Mouse (Mus musculus) common myeloid progenitor, adult 5-6 weeks (primary cell): ENCODE results near the gene Gm33543. TPM values are rescaled to one million over a fixed set of nuclear protein-coding genes. Genes with fewer than 3 reads are reported as not detected.
A peak's percentile ranks its signal among the peaks of the same experiment; 100 is the strongest.

Experiments
- ATAC-seq: replicated peaks from 2 replicates; pipeline ENCODE4 v1.8.0; 2016; ENCODE audit warnings: low read depth, mild to moderate bottlenecking, moderate TSS enrichment, inconsistent platforms; ENCODE audit not compliant: poor library complexity, severe bottlenecking
- total RNA-seq: library from RNA; stranded (forward); fragments of 200-1000, 187-1606 nt; gene quantifications from 2 replicates; pipeline ENCODE4 v1.2.3, GENCODE M21; 2017

Gm33543 gene
- total RNA-seq, 1 experiment from 2014 or later = not detected

- ATAC-seq = peak; percentile 79
Measured at GRCm38 (mm10) chr10:95780881-95781600, 61.7 kb downstream of the Gm33543 start.

GRCm38 (mm10) chr10:95779801-95780385 lies 62.8 kb downstream of the Gm33543 start:
- ATAC-seq = no peak

- ATAC-seq = no peak
Measured at GRCm38 (mm10) chr10:95778622-95779021, 64.1 kb downstream of the Gm33543 start.

- no peak for ATAC-seq
Measured at GRCm38 (mm10) chr10:95777701-95778320, 64.9 kb downstream of the Gm33543 start.

GRCm38 (mm10) chr10:95777071-95777470 lies 65.7 kb downstream of the Gm33543 start:
- no peak for ATAC-seq

- no peak for ATAC-seq
Measured at GRCm38 (mm10) chr10:95774856-95775255, 67.9 kb downstream of the Gm33543 start.

- ATAC-seq = no peak
Measured at GRCm38 (mm10) chr10:95774001-95774628, 68.6 kb downstream of the Gm33543 start.

Other genes starting within 250 kb of the Gm33543 start
- gene Anapc15-ps, start 169.5 kb downstream of the Gm33543 start, total RNA-seq = 1.4 and 1.7 TPM in 2 replicates
- 40.1 and 48.6 TPM in 2 replicates for gene Eea1, start 97.7 kb upstream of the Gm33543 start, total RNA-seq